Mouse (Mus musculus) hindbrain, embryonic 12.5 days (tissue): ENCODE data around the gene Aif1. TPM values are rescaled to one million over a fixed set of nuclear protein-coding genes. Genes with fewer than 3 reads are reported as not detected.
A peak's percentile ranks its signal among the peaks of the same experiment; 100 is the strongest.

Experiments used
- ATAC-seq: fragments of 200-750 bp; cut with Nextera tagmentation; 2 replicates; pipeline ENCODE4 v1.8.0; 2017; ENCODE audit warnings: moderate TSS enrichment; ENCODE audit not compliant: low FRiP score
- H3K27ac ChIP-seq: fragments of 300-500 bp; sonication (generic); 2 replicates; pipeline ENCODE4 v1.5.1; 2016; ENCODE audit warnings: mild to moderate bottlenecking
- H3K27me3 ChIP-seq: fragments of 300-500 bp; sonication (generic); 2 replicates; pipeline ENCODE4 v1.6.1; 2016; ENCODE audit warnings: mild to moderate bottlenecking
- H3K36me3 ChIP-seq: fragments of 300-500 bp; sonication (generic); 2 replicates; pipeline ENCODE4 v1.6.1; 2016; ENCODE audit warnings: mild to moderate bottlenecking
- H3K4me1 ChIP-seq: fragments of 300-500 bp; sonication (generic); 2 replicates; pipeline ENCODE4 v1.6.1; 2016
- H3K4me2 ChIP-seq: fragments of 300-500 bp; sonication (generic); replicated peaks from 2 replicates; pipeline ENCODE4 v1.6.1; 2016; ENCODE audit warnings: mild to moderate bottlenecking
- H3K4me3 ChIP-seq: fragments of 300-500 bp; sonication (generic); 2 replicates; pipeline ENCODE4 v1.5.1; 2016; ENCODE audit warnings: mild to moderate bottlenecking
- H3K9ac ChIP-seq: fragments of 300-500 bp; sonication (generic); 2 replicates; pipeline ENCODE4 v1.6.1; 2016; ENCODE audit warnings: mild to moderate bottlenecking, moderate library complexity
- H3K9me3 ChIP-seq: fragments of 300-500 bp; sonication (generic); replicated peaks from 2 replicates; pipeline ENCODE4 v1.6.1; 2016; ENCODE audit warnings: mild to moderate bottlenecking
- WGBS: fragments of 180-500 bp; shearing (Covaris S2); methylation state at CpG from one replicate; pipeline ENCODE4 v1.1.7; 2016; 5-methylcytosine and 5-hydroxymethylcytosine counted together
- polyA plus RNA-seq: library from polyadenylated mRNA; unstranded; fragments of >200 nt; fragmentation: Nextera tagmentation; extraction: Ambion mirVana; gene quantifications from 2 replicates; pipeline ENCODE4 v1.2.1, GENCODE M21; 2016

Aif1 gene
- polyA plus RNA-seq, 1 experiment from 2014 or later = 7.9 TPM

- no peaks in the 10 kb centered on the region for H3K4me1 ChIP-seq
- H3K9me3 ChIP-seq = no peaks in the 10 kb centered on the region
- no peak overlapping the region for H3K4me3 ChIP-seq
- no peak overlapping the region for H3K4me2 ChIP-seq
- H3K27ac ChIP-seq = no peak overlapping the region
- peaks cover 98% of the 10 kb centered on the region for H3K36me3 ChIP-seq
- H3K9ac ChIP-seq = no peak overlapping the region
- WGBS = 92% methylated on average over 9 of the region's 9 CpGs
- ATAC-seq = no peak
- no peaks in the 10 kb centered on the region for H3K27me3 ChIP-seq
Observed at GRCm38 (mm10) chr17:35153077-35153476, 22.8 kb downstream of the Aif1 start.

- H3K36me3 ChIP-seq = peaks cover 96% of the 10 kb centered on the region
- H3K27ac ChIP-seq = no peak overlapping the region
- no peak overlapping the region for H3K9ac ChIP-seq
- WGBS = 98% methylated on average over 4 of the region's 4 CpGs
- no peaks in the 10 kb centered on the region for H3K9me3 ChIP-seq
- no peaks in the 10 kb centered on the region for H3K27me3 ChIP-seq
- no peak overlapping the region for H3K4me3 ChIP-seq
- no peak for ATAC-seq
- no peaks in the 10 kb centered on the region for H3K4me1 ChIP-seq
- no peak overlapping the region for H3K4me2 ChIP-seq
Observed at GRCm38 (mm10) chr17:35152121-35152520, 23.7 kb downstream of the Aif1 start.

- Histone ChIP-seq H3K4me1 (no peaks in the 10 kb centered on the region), H3K4me2 (no peak overlapping the region), H3K27ac (no peak overlapping the region), H3K27me3 (no peaks in the 10 kb centered on the region), H3K9me3 (no peaks in the 10 kb centered on the region), H3K4me3 (no peak overlapping the region), H3K36me3 (peaks cover 96% of the 10 kb centered on the region), H3K9ac (no peak overlapping the region)
- WGBS = 65% methylated on average over 5 of the region's 5 CpGs
- ATAC-seq = no peak
Observed at GRCm38 (mm10) chr17:35147922-35148639, 27.8 kb downstream of the Aif1 start.

GRCm38 (mm10) chr17:35147348-35147747, 28.5 kb downstream of the Aif1 start:
- no peak overlapping the region for H3K4me3 ChIP-seq
- H3K27ac ChIP-seq = 0 out of 2 replicates have a peak overlapping the region, but pooled peaks have one; percentile 30
- no peaks in the 10 kb centered on the region for H3K9me3 ChIP-seq
- H3K4me1 ChIP-seq = no peaks in the 10 kb centered on the region
- H3K36me3 ChIP-seq = peaks cover 96% of the 10 kb centered on the region
- no peak overlapping the region for H3K9ac ChIP-seq
- H3K4me2 ChIP-seq = no peak overlapping the region
- WGBS = 61% methylated on average over 3 of the region's 3 CpGs
- ATAC-seq = no peak
- H3K27me3 ChIP-seq = no peaks in the 10 kb centered on the region

GRCm38 (mm10) chr17:35146139-35146538, 29.7 kb downstream of the Aif1 start:
- Histone ChIP-seq H3K27me3 (no peaks in the 10 kb centered on the region), H3K4me2 (no peak overlapping the region), H3K36me3 (peaks cover 96% of the 10 kb centered on the region), H3K4me1 (no peaks in the 10 kb centered on the region), H3K4me3 (no peak overlapping the region), H3K27ac (peak overlapping the region; percentile 48; the same call in 1 of the 2 replicates), H3K9ac (no peak overlapping the region), H3K9me3 (no peaks in the 10 kb centered on the region)
- ATAC-seq = no peak
- 94% methylated on average over 5 of the region's 5 CpGs for WGBS

GRCm38 (mm10) chr17:35141971-35142370, 33.9 kb downstream of the Aif1 start:
- Histone ChIP-seq H3K4me1 (peaks cover 12% of the 10 kb centered on the region), H3K9ac (no peak overlapping the region), H3K9me3 (no peaks in the 10 kb centered on the region), H3K4me3 (no peak overlapping the region), H3K27me3 (no peaks in the 10 kb centered on the region), H3K27ac (no peak overlapping the region), H3K36me3 (peaks cover 93% of the 10 kb centered on the region), H3K4me2 (no peak overlapping the region)
- no peak for ATAC-seq
- 92% methylated on average over 6 of the region's 6 CpGs for WGBS

GRCm38 (mm10) chr17:35140490-35140996, 35.3 kb downstream of the Aif1 start:
- no peak for ATAC-seq
- no peak overlapping the region for H3K4me3 ChIP-seq
- WGBS = 77% methylated on average over 16 of the region's 16 CpGs
- H3K9ac ChIP-seq = no peak overlapping the region
- no peaks in the 10 kb centered on the region for H3K27me3 ChIP-seq
- no peaks in the 10 kb centered on the region for H3K9me3 ChIP-seq
- no peak overlapping the region for H3K27ac ChIP-seq
- peaks cover 79% of the 10 kb centered on the region for H3K36me3 ChIP-seq
- H3K4me2 ChIP-seq = no peak overlapping the region
- peaks cover 19% of the 10 kb centered on the region for H3K4me1 ChIP-seq

- Histone ChIP-seq H3K27ac (no peak overlapping the region), H3K27me3 (no peaks in the 10 kb centered on the region), H3K9ac (no peak overlapping the region), H3K9me3 (no peaks in the 10 kb centered on the region), H3K36me3 (peaks cover 66% of the 10 kb centered on the region), H3K4me1 (peaks cover 19% of the 10 kb centered on the region), H3K4me2 (no peak overlapping the region), H3K4me3 (no peak overlapping the region)
- no peak for ATAC-seq
- 96% methylated on average over 3 of the region's 3 CpGs for WGBS
Observed at GRCm38 (mm10) chr17:35139269-35139668, 36.6 kb downstream of the Aif1 start.

GRCm38 (mm10) chr17:35135591-35136320, 40.1 kb downstream of the Aif1 start:
- Histone ChIP-seq H3K4me3 (peak overlapping the region; percentile 76), H3K36me3 (peaks cover 31% of the 10 kb centered on the region), H3K27ac (peak overlapping the region; percentile 96), H3K9ac (peak overlapping the region; percentile 77), H3K27me3 (no peaks in the 10 kb centered on the region), H3K4me1 (peaks cover 19% of the 10 kb centered on the region), H3K9me3 (no peaks in the 10 kb centered on the region), H3K4me2 (peak overlapping the region; percentile 80)
- under 1% methylated on average over 42 of the region's 43 CpGs for WGBS
- peak; percentile 75 for ATAC-seq

GRCm38 (mm10) chr17:35134801-35135590, 40.9 kb downstream of the Aif1 start, which contains the start of gene Bag6:
Bag6 (plus strand) TSS chr17:35135178.
- Histone ChIP-seq H3K4me2 (peak within 1 kb of the TSS; percentile 80), H3K9me3 (no peaks in the 10 kb centered on the region), H3K36me3 (peaks cover 23% of the 10 kb centered on the region), H3K9ac (peak within 1 kb of the TSS; percentile 77), H3K27me3 (no peaks in the 10 kb centered on the region), H3K4me1 (peaks cover 19% of the 10 kb centered on the region), H3K27ac (peak within 1 kb of the TSS; percentile 96), H3K4me3 (peak within 1 kb of the TSS; percentile 76)
- WGBS = under 1% methylated on average over 66 of the region's 66 CpGs
- ATAC-seq = peak; percentile 96

GRCm38 (mm10) chr17:35133517-35133916, 42.4 kb downstream of the Aif1 start:
- 95% methylated on average over 7 of the region's 7 CpGs for WGBS
- H3K27ac ChIP-seq = no peak overlapping the region
- ATAC-seq = no peak

GRCm38 (mm10) chr17:35132174-35132560, 43.7 kb downstream of the Aif1 start:
- Histone ChIP-seq H3K9me3 (no peaks in the 10 kb centered on the region), H3K4me3 (no peak overlapping the region), H3K36me3 (peaks cover 8% of the 10 kb centered on the region; the same call in 1 of the 2 replicates), H3K4me2 (no peak overlapping the region), H3K27me3 (no peaks in the 10 kb centered on the region), H3K4me1 (peaks cover 24% of the 10 kb centered on the region), H3K9ac (no peak overlapping the region), H3K27ac (no peak overlapping the region)
- no peak for ATAC-seq
- 84% methylated on average over 3 of the region's 3 CpGs for WGBS

More at GRCm38 (mm10) chr17:35133517-35133916, 42.4 kb downstream of the Aif1 start:
- H3K36me3 ChIP-seq = peaks cover 10% of the 10 kb centered on the region
- no peaks in the 10 kb centered on the region for H3K9me3 ChIP-seq
- H3K4me3 ChIP-seq = no peak overlapping the region
- no peak overlapping the region for H3K9ac ChIP-seq
- H3K4me1 ChIP-seq = peaks cover 24% of the 10 kb centered on the region
- no peaks in the 10 kb centered on the region for H3K27me3 ChIP-seq
- no peak overlapping the region for H3K4me2 ChIP-seq
